Mouse (Mus musculus) megakaryocyte progenitor cell, adult 5-6 weeks (primary cell): ENCODE results near the gene Vmn1r46. TPM values are rescaled to one million over a fixed set of nuclear protein-coding genes. Genes with fewer than 3 reads are reported as not detected.
"Not testable (repeated sequence)": the region's sequence is repeated elsewhere in the genome, so short reads cannot be mapped to it uniquely, and the experiment has no call there.

Source experiments
- ATAC-seq: replicated peaks from 2 replicates; pipeline ENCODE4 v1.8.0; 2016; ENCODE audit warnings: mild to moderate bottlenecking, moderate TSS enrichment, inconsistent platforms; ENCODE audit not compliant: poor library complexity
- total RNA-seq, 2 experiments: library from RNA; stranded (forward) in 1 of 2; stranded (reverse) in 1 of 2; fragments of 157-497, 149-512 nt in 1 of 2; fragments of 200-1000 nt in 1 of 2; gene quantifications; 2 replicates each; pipeline versions ENCODE4 v1.2.3 to v1.2.4; 2015 to 2017

Gene Vmn1r46
- total RNA-seq (2015) (not detected in 2 replicates), total RNA-seq (2017) (not detected in 2 replicates)

GRCm38 (mm10) chr6:89969013-89969412 is at the start of gene Vmn1r46:
TSS of gene Vmn1r46 (plus strand) at chr6:89969313.
- ATAC-seq, result no peak

- not testable (repeated sequence) for ATAC-seq
These were observed 28.6 kb upstream of the Vmn1r46 start, which contains the start of gene Vmn1r45 for GRCm38 (mm10) chr6:89940498-89940897. TSS of gene Vmn1r45 (minus strand) at chr6:89940598.

- ATAC-seq, result no peak
These were observed 28.2 kb upstream of the Vmn1r46 start for GRCm38 (mm10) chr6:89940926-89941325.

GRCm38 (mm10) chr6:89953556-89953955 is 15.6 kb upstream of the Vmn1r46 start:
- no peak for ATAC-seq

DNA sequence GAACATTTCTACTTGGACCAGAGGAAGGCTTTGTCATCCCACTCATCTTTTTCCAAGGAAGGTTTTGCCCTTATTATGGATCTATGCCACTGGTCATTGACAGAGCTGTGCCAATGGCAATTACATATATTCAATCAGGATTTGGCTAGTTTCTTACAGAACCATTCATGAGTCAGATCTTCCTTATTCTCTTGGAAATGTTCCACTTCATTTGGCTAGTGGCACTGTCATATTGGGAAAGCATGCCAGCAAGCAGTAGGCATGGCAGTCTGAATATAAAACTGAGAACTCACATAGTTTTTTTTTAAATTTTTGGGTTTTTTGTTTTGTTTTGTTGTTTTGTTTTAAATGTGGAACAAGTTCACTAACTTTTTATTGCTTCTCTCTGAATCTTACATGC is 2.8 kb upstream of the Vmn1r46 start:
- no peak for ATAC-seq

GRCm38 (mm10) chr6:89985989-89986388 is 16.9 kb downstream of the Vmn1r46 start:
- no peak for ATAC-seq

DNA sequence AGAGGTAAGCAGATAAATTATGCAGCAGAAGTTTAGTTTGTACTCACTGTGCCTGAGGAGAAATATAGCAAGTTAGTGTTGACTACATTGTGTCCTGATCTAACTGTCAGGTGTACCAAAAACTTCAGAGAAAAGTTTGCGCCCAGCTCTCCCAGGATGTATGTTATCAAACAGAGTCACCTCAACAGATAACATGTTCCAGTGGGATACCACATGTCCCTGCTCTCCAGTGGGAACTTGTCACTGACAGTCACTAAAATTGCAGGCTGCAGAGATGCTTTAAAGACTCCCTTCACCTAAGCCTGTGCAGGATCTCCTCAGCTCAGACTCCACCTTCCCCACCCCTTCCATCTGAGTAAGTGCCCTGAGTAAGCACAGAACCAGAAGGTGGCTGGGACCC is 46.7 kb downstream of the Vmn1r46 start, which contains the start of gene Vmn1r47:
Gene Vmn1r47 (plus strand): TSS at position 301 of the 400 bp plus-strand sequence.
- not testable (repeated sequence) for ATAC-seq

Other genes with a start within 250 kb of the Vmn1r46 start
- not detected in 2 replicates for gene Vmn1r41, start 228.5 kb upstream of the Vmn1r46 start, total RNA-seq (2015)
- not detected in 2 replicates for gene Vmn1r41, start 228.5 kb upstream of the Vmn1r46 start, total RNA-seq (2017)
- gene Vmn1r42, start 92.9 kb upstream of the Vmn1r46 start, total RNA-seq (2015), result not detected in 2 replicates
- gene Vmn1r42, start 92.9 kb upstream of the Vmn1r46 start, total RNA-seq (2017), result not detected in 2 replicates
- gene Vmn1r43, start 92.9 kb upstream of the Vmn1r46 start, total RNA-seq (2015), result not detected in 2 replicates
- not detected in 2 replicates for gene Vmn1r43, start 92.9 kb upstream of the Vmn1r46 start, total RNA-seq (2017)
- gene Vmn1r44, start 85.7 kb upstream of the Vmn1r46 start, total RNA-seq (2015), result not detected in 2 replicates
- not detected in 2 replicates for gene Vmn1r44, start 85.7 kb upstream of the Vmn1r46 start, total RNA-seq (2017)
- gene Vmn1r45, start 28.7 kb upstream of the Vmn1r46 start, total RNA-seq (2015), result not detected in 2 replicates
- not detected in 2 replicates for gene Vmn1r45, start 28.7 kb upstream of the Vmn1r46 start, total RNA-seq (2017)
- gene Vmn1r47, start 46.8 kb downstream of the Vmn1r46 start, total RNA-seq (2015), result not detected in 2 replicates
- gene Vmn1r47, start 46.8 kb downstream of the Vmn1r46 start, total RNA-seq (2017), result not detected in 2 replicates
- gene Vmn1r48, start 67.5 kb downstream of the Vmn1r46 start, total RNA-seq (2015), result not detected in 2 replicates
- gene Vmn1r48, start 67.5 kb downstream of the Vmn1r46 start, total RNA-seq (2017), result not detected in 2 replicates
- gene Vmn1r49, start 109.2 kb downstream of the Vmn1r46 start, total RNA-seq (2015), result not detected in 2 replicates
- gene Vmn1r49, start 109.2 kb downstream of the Vmn1r46 start, total RNA-seq (2017), result not detected in 2 replicates
- not detected in 2 replicates for gene Vmn1r50, start 132.1 kb downstream of the Vmn1r46 start, total RNA-seq (2015)
- not detected in 2 replicates for gene Vmn1r50, start 132.1 kb downstream of the Vmn1r46 start, total RNA-seq (2017)
- gene Vmn1r51, start 153.3 kb downstream of the Vmn1r46 start, total RNA-seq (2015), result not detected in 2 replicates
- not detected in 2 replicates for gene Vmn1r51, start 153.3 kb downstream of the Vmn1r46 start, total RNA-seq (2017)
- not detected in 2 replicates for gene Vmn1r52, start 205.5 kb downstream of the Vmn1r46 start, total RNA-seq (2015)
- gene Vmn1r52, start 205.5 kb downstream of the Vmn1r46 start, total RNA-seq (2017), result not detected in 2 replicates
- not detected in 2 replicates for gene V1ra8, start 233.5 kb downstream of the Vmn1r46 start, total RNA-seq (2015)
- not detected in 2 replicates for gene V1ra8, start 233.5 kb downstream of the Vmn1r46 start, total RNA-seq (2017)